Mouse (Mus musculus) monocyte, adult 5-6 weeks (primary cell): ENCODE measurements at regions not wholly inside any gene's neighbourhood (a gene's known extent, or its start where the extent isn't known, plus 50 kb on each side); places are given as distances from the start of the nearest gene placed in this dataset.

ENCODE experiments used
- ATAC-seq: fragments of 153-309, 156-312 bp; replicated peaks from 2 replicates; pipeline ENCODE4 v1.8.0; 2017; ENCODE audit warnings: mild to moderate bottlenecking; ENCODE audit not compliant: low TSS enrichment, insufficient number of reproducible peaks, severe bottlenecking, poor library complexity, low FRiP score

DNA sequence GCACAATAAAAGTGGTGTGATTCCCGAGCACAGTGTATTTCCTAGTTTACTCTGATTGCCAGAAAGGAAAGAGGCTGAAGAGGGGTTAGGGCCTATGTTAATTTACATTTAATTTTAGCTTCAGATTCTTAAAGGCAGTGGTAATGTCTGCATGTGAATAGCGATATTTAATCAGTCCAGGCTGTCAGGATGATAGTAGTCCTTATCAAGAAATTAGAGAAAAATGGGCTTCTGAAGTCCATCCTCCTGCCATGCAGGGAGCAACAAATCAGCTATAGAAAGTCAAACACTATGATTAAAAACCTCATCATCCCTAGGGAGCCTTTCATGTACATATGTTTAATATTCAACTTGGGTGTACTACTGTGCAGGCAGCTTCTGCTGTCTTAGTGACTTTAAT lies 422.7 kb upstream of the Gje1 start:
- ATAC-seq, result no peak
